Mouse (Mus musculus): Measurements from ENCODE around the gene Etnk1. TPM values are rescaled to one million over a fixed set of nuclear protein-coding genes. Genes with fewer than 3 reads are reported as not detected.

Etnk1 gene
- total and polyA plus RNA-seq, 3 experiments: 27.1 to 33.4 (median 32.8) TPM

GRCm38 (mm10) chr6:143142861-143143260 is 24.2 kb upstream of the Etnk1 start:
- H3K9ac ChIP-seq (ENCODE audit: insufficient read depth, low read depth): no peak overlapping the region
- H3K79me2 ChIP-seq (replicated peaks; ENCODE audit: control insufficient read depth, extremely low read depth, insufficient read depth, poor library complexity, severe bottlenecking): no peaks in the 10 kb centered on the region
- H3K27me3 ChIP-seq (replicated peaks): no peaks in the 10 kb centered on the region
- in situ Hi-C loops (cut with MboI; ENCODE audit: low pct_ligation_motif_present, low pct_unique_long_range_greater_than_20kb, low sequenced_read_pairs): no loop called here
- no peak for TF ChIP-seq SIN3A (IDR thresholded peaks at IDR 0.05; ENCODE audit: low read length)
- no peak for TF ChIP-seq RCOR1 (conservative IDR thresholded peaks at IDR 0.05; ENCODE audit: low read depth, low read length)
- no peak for TF ChIP-seq ETS1 (conservative IDR thresholded peaks at IDR 0.05; ENCODE audit: low read depth, low read length)
- no peak for TF ChIP-seq TCF12 (IDR thresholded peaks at IDR 0.05; ENCODE audit: low read depth, low read length)
- TF ChIP-seq ZMIZ1 (IDR thresholded peaks at IDR 0.05; ENCODE audit: low read depth, low read length): no peak
- TF ChIP-seq POLR2A (IDR thresholded peaks at IDR 0.05; ENCODE audit: low read depth, low read length): no peak
- TF ChIP-seq EP300 (IDR thresholded peaks at IDR 0.05; ENCODE audit: low read length): no peak
- no peak for TF ChIP-seq MXI1 (IDR thresholded peaks at IDR 0.05; ENCODE audit: low read depth, low read length)
- no peak for TF ChIP-seq MYC (IDR thresholded peaks at IDR 0.05; ENCODE audit: low read depth, low read length)
- H3K4me3 ChIP-seq (replicated peaks in 1 of 3; ENCODE audit: low read depth in 2 of 3, low read length in 2 of 3, poor library complexity in 1 of 3): no peak overlapping the region
- DNase-seq (ENCODE audit: extremely low read depth): no peak
- H3K4me1 ChIP-seq (ENCODE audit: control insufficient read depth in 1 of 2, insufficient read depth in 2 of 2): no peaks in the 10 kb centered on the region
- no peak overlapping the region for H3K4me2 ChIP-seq (ENCODE audit: insufficient read depth, low read depth, poor library complexity, severe bottlenecking)
- dilution Hi-C loops (cut with MboI; ENCODE audit: extremely low pct_ligation_motif_present, extremely low pct_unique_long_range_greater_than_20kb, low sequenced_read_pairs): no loop called here
- no peaks in the 10 kb centered on the region for H3K36me3 ChIP-seq (replicated peaks in 1 of 2; ENCODE audit: control insufficient read depth in 1 of 2, insufficient read depth in 1 of 2, low read length in 1 of 2)
- no peak overlapping the region for H3K27ac ChIP-seq (ENCODE audit: insufficient read depth, low read depth)
- H3K9me3 ChIP-seq (replicated peaks; ENCODE audit: low read length): peaks cover 4% of the 10 kb centered on the region

GRCm38 (mm10) chr6:143143321-143143720 is 23.7 kb upstream of the Etnk1 start:
- Histone ChIP-seq H3K4me3 (replicated peaks in 1 of 3; ENCODE audit: low read depth in 2 of 3, low read length in 2 of 3, poor library complexity in 1 of 3) (no peak overlapping the region), H3K27me3 (replicated peaks) (no peaks in the 10 kb centered on the region), H3K79me2 (replicated peaks; ENCODE audit: control insufficient read depth, extremely low read depth, insufficient read depth, poor library complexity, severe bottlenecking) (no peaks in the 10 kb centered on the region), H3K9me3 (replicated peaks; ENCODE audit: low read length) (peaks cover 4% of the 10 kb centered on the region), H3K36me3 (replicated peaks in 1 of 2; ENCODE audit: control insufficient read depth in 1 of 2, insufficient read depth in 1 of 2, low read length in 1 of 2) (no peaks in the 10 kb centered on the region), H3K27ac (ENCODE audit: insufficient read depth, low read depth) (no peak overlapping the region), H3K4me1 (ENCODE audit: control insufficient read depth in 1 of 2, insufficient read depth in 2 of 2) (no peaks in the 10 kb centered on the region), H3K9ac (ENCODE audit: insufficient read depth, low read depth) (no peak overlapping the region), H3K4me2 (ENCODE audit: insufficient read depth, low read depth, poor library complexity, severe bottlenecking) (no peak overlapping the region)
- in situ Hi-C loops (cut with MboI; ENCODE audit: low pct_ligation_motif_present, low pct_unique_long_range_greater_than_20kb, low sequenced_read_pairs): no loop called here
- no peak for DNase-seq (ENCODE audit: extremely low read depth)
- TF ChIP-seq GABPA (IDR thresholded peaks at IDR 0.05; ENCODE audit: insufficient replicate concordance, low read depth, low read length) (no peak), RCOR1 (conservative IDR thresholded peaks at IDR 0.05; ENCODE audit: low read depth, low read length) (no peak), UBTF (IDR thresholded peaks at IDR 0.05; ENCODE audit: low read depth, low read length) (no peak), MEF2A (IDR thresholded peaks at IDR 0.05; ENCODE audit: borderline replicate concordance, low read depth, low read length) (no peak), SIN3A (IDR thresholded peaks at IDR 0.05; ENCODE audit: low read length) (no peak), RAD21 (IDR thresholded peaks at IDR 0.05; ENCODE audit: low read depth, low read length) (no peak), CHD1 (IDR thresholded peaks at IDR 0.05; ENCODE audit: low read depth, low read length) (no peak), POLR2AphosphoS2 (IDR thresholded peaks at IDR 0.05; ENCODE audit: low read depth, low read length) (no peak), SMC3 (IDR thresholded peaks at IDR 0.05; ENCODE audit: low read depth, low read length) (no peak), NELFE (IDR thresholded peaks at IDR 0.05; ENCODE audit: low read depth, low read length) (no peak), CHD2 (IDR thresholded peaks at IDR 0.05; ENCODE audit: low read length) (no peak), NRF1 (IDR thresholded peaks at IDR 0.05; ENCODE audit: low read depth, low read length) (no peak)
- dilution Hi-C loops (cut with MboI; ENCODE audit: extremely low pct_ligation_motif_present, extremely low pct_unique_long_range_greater_than_20kb, low sequenced_read_pairs): no loop called here

Data from CH12.LX (cell line).